Mouse (Mus musculus) olfactory bulb, adult 2 months (tissue): ENCODE results near the gene Hnf1b.

Source experiments
- CTCF ChIP-seq: fragments of 200-500 bp; IDR thresholded peaks from 2 replicates; pipeline ENCODE4 v1.5.1; 2012; ENCODE audit warnings: low read depth, mild to moderate bottlenecking, low read length, moderate library complexity; ENCODE audit not compliant: insufficient read depth
- POLR2A ChIP-seq: fragments of 200-500 bp; IDR thresholded peaks from 2 replicates; pipeline ENCODE4 v1.6.1; 2012; ENCODE audit warnings: mild to moderate bottlenecking, low read depth, low read length, moderate library complexity; ENCODE audit not compliant: insufficient read depth

- no peak for TF ChIP-seq CTCF
- no peak for TF ChIP-seq POLR2A
These were observed 15.8 kb upstream of the Hnf1b start for GRCm38 (mm10) chr11:83833959-83834496.
